Mouse (Mus musculus): ENCODE results near the gene Gtf2b. TPM values are rescaled to one million over a fixed set of nuclear protein-coding genes. Genes with fewer than 3 reads are reported as not detected.

The Gtf2b gene
- polyA plus RNA-seq, 1 experiment from 2014 or later: 82.9 TPM

DNA sequence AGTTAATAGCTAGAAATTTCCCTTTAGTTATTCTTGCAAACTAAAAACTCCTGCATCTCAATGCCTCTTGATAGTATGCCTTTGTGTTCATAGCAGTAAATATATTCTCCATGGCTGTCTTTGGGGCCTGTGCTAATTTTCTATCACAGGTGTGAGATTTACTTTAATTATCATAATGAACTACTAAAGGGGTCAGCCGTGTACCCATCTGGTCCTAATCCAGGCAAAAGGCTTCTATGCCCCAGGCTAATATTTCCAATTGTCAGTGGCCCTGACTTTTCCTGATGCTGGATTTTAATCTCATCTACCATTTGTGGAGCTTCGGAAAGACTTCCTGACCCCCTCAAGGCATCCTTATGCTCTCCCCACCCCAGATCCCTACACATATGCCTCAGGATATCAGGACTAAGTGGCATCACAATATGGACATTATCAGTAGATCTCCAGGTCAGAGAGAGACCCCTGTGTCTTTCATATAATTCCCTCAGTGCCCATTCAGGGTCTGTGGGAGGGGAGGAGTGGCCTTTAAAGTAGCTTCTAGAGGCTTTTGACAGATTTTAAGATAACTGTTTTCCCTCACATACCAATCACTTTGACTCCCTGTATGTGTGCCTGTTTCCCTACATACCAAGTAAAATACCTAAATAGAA, 21.7 kb downstream of the Gtf2b start:
- 82% methylated on average over 2 of the region's 2 CpGs for WGBS
- Histone ChIP-seq H3K27ac (ENCODE audit: low read length) (no peak overlapping the region), H3K9ac (replicated peaks; ENCODE audit: low read length) (no peak overlapping the region), H3K36me3 (ENCODE audit: insufficient read depth, low read length) (peaks cover 36% of the 10 kb centered on the region), H3K4me1 (ENCODE audit: insufficient read depth, low read length) (no peaks in the 10 kb centered on the region), H3K4me2 (replicated peaks; ENCODE audit: low read depth, low read length) (no peak overlapping the region), H3K9me3 (ENCODE audit: low read length) (no peaks in the 10 kb centered on the region), H3K27me3 (ENCODE audit: insufficient read depth, low read length) (no peaks in the 10 kb centered on the region), H3K4me3 (ENCODE audit: low read length) (no peak overlapping the region)
- no peak for ATAC-seq (ENCODE audit: low FRiP score, low TSS enrichment)

DNA sequence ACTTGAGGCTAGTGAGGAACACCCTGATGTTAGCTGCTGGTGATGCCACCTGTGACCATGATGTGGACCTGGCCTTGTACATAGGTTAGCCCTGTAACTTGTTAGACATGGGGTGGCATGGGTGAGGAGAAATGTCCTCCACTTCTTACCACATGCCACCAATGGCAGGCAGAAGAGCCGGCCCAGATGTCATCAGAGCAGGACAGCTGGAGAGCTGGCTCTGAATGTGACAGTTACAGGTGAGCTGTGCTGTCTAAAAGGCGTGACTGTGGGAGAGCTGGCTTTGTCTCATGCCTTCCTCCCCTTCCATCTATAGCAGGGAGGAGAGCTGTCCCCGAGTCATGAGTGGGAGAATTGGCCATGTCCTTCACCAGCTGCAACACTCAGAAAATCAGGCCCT, 30.7 kb downstream of the Gtf2b start:
- H3K27ac ChIP-seq (ENCODE audit: low read length): no peak overlapping the region
- no peak for ATAC-seq (ENCODE audit: low FRiP score, low TSS enrichment)
- H3K4me2 ChIP-seq (replicated peaks; ENCODE audit: low read depth, low read length): no peak overlapping the region
- no peaks in the 10 kb centered on the region for H3K27me3 ChIP-seq (ENCODE audit: insufficient read depth, low read length)
- no peak overlapping the region for H3K4me3 ChIP-seq (ENCODE audit: low read length)
- H3K36me3 ChIP-seq (ENCODE audit: insufficient read depth, low read length): peaks cover 34% of the 10 kb centered on the region
- H3K4me1 ChIP-seq (ENCODE audit: insufficient read depth, low read length): no peaks in the 10 kb centered on the region
- WGBS: 91% methylated on average over 3 of the region's 3 CpGs
- H3K9me3 ChIP-seq (ENCODE audit: low read length): no peaks in the 10 kb centered on the region
- no peak overlapping the region for H3K9ac ChIP-seq (replicated peaks; ENCODE audit: low read length)

DNA sequence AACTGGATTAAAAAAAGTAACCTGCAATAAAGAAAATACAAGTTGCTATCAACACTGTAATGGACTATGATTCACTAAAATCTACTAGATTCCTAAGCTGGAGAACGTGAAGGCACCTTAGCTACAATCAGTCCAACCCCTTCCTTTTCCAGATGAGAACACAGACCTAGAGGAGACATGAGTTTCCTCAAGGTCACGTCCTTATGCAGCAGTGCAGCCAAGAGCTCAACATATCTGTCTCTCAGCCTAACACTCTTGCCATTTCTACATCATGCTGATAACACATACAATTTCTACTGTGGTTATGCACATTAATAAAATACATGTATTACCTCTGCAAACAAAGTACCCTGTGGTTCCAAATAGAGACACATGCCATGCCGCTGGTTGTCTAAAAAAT, 46.7 kb downstream of the Gtf2b start:
- peaks cover 24% of the 10 kb centered on the region for H3K36me3 ChIP-seq (ENCODE audit: insufficient read depth, low read length)
- H3K27me3 ChIP-seq (ENCODE audit: insufficient read depth, low read length): no peaks in the 10 kb centered on the region
- H3K9ac ChIP-seq (replicated peaks; ENCODE audit: low read length): no peak overlapping the region
- no peaks in the 10 kb centered on the region for H3K4me1 ChIP-seq (ENCODE audit: insufficient read depth, low read length)
- WGBS: 91% methylated on average over 3 of the region's 3 CpGs
- no peak overlapping the region for H3K27ac ChIP-seq (ENCODE audit: low read length)
- ATAC-seq (ENCODE audit: low FRiP score, low TSS enrichment): no peak
- no peaks in the 10 kb centered on the region for H3K9me3 ChIP-seq (ENCODE audit: low read length)
- no peak overlapping the region for H3K4me2 ChIP-seq (replicated peaks; ENCODE audit: low read depth, low read length)
- H3K4me3 ChIP-seq (ENCODE audit: low read length): no peak overlapping the region

DNA sequence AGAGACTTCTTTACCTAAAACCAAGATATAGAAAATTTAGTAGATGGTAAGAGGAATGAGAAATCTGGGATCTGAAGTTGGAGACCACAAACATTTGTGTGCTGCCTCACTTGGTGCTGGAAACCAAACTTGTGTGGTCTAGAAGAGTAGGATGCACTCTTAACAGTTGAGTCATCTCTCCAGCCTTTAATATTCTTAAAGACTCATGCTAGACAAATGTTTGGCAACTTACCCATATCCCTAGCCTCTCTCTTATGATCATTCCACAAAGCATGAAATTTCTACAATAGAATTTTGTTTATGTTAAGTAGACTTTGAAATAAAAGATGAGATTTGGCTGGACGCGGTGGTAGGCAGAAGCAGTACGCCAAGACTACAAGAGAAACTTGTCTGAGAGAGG, 52.7 kb downstream of the Gtf2b start:
- Histone ChIP-seq H3K4me1 (ENCODE audit: insufficient read depth, low read length) (no peaks in the 10 kb centered on the region), H3K9ac (replicated peaks; ENCODE audit: low read length) (no peak overlapping the region), H3K27ac (ENCODE audit: low read length) (no peak overlapping the region), H3K4me2 (replicated peaks; ENCODE audit: low read depth, low read length) (no peak overlapping the region), H3K27me3 (ENCODE audit: insufficient read depth, low read length) (no peaks in the 10 kb centered on the region), H3K4me3 (ENCODE audit: low read length) (no peak overlapping the region), H3K9me3 (ENCODE audit: low read length) (no peaks in the 10 kb centered on the region), H3K36me3 (ENCODE audit: insufficient read depth, low read length) (peaks cover 13% of the 10 kb centered on the region)
- ATAC-seq (ENCODE audit: low FRiP score, low TSS enrichment): no peak
- WGBS: 95% methylated on average over 3 of the region's 3 CpGs

DNA sequence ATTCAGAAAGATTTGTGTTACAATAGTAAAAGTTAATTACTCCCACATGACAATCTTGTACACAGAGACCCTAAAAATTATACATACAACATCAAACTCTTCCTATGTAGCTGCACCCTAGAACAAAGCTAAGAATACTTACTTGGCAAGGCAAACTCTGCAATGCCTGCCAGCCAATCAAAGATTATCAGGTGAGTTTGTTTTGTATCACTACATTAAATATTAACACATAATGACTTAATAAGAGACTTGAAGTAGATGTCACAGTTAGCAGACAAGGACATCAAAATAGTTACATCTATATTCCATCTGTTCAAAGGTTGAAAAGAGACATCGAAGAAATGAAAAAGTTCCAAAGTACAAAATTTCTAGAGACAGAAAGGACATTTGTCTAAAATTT, 58.8 kb downstream of the Gtf2b start:
- Histone ChIP-seq H3K27ac (ENCODE audit: low read length) (no peak overlapping the region), H3K4me1 (ENCODE audit: insufficient read depth, low read length) (no peaks in the 10 kb centered on the region), H3K9ac (replicated peaks; ENCODE audit: low read length) (no peak overlapping the region), H3K9me3 (ENCODE audit: low read length) (no peaks in the 10 kb centered on the region), H3K4me2 (replicated peaks; ENCODE audit: low read depth, low read length) (no peak overlapping the region), H3K36me3 (ENCODE audit: insufficient read depth, low read length) (peaks cover 19% of the 10 kb centered on the region), H3K4me3 (ENCODE audit: low read length) (no peak overlapping the region), H3K27me3 (ENCODE audit: insufficient read depth, low read length) (no peaks in the 10 kb centered on the region)
- 90% methylated on average over 1 of the region's 1 CpGs for WGBS
- ATAC-seq (ENCODE audit: low FRiP score, low TSS enrichment): no peak

DNA sequence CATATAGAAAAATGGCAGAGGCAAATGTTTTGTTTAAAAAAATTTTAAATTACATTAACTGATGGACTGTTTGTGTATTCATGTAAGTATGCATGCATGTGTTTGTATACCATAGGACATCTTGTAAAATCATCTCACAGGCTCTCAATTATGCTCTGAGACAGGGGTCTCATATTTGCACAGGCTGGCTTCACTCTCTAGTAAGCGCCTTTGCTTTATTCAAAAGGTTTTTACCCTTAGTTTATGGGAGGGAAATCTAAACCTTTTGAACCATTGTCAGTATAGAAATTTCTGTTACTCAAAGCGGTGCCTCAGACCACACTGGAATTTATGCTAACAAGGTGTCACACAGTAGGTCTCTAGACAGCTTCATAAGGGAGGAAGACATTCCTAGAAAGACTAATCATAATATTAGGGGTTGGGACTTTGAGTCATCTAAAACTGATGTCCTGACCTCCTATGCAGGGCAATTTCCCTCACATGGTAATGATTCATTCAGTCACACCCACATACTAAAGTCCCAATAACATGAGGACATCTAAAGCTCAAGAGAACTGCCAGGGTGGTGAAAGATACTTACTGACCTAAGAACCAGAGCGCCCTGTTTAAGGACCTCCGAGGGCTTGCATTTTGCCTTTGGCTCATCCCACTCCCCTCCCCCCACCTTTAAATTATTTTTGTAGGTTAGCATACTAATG, 61.8 kb downstream of the Gtf2b start:
- no peak for ATAC-seq (ENCODE audit: low FRiP score, low TSS enrichment)

DNA sequence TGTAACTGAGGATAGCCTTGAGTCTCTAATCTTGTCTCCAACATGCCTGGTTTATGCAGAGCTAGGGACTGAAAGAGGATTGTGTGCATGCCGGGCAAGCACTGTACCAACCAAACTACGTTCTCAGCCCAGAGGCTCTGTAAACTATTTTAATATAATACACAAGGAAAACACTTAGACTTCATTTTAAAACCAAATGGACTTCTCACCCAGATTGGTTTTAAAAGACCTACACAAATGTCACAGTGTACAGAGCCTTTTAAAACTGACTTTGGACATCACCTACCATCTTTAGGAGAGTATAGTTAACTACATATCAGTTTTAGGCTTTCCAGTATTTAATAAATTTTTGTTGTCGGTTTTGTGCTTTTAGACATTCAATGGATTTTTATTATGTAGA, 68.1 kb downstream of the Gtf2b start:
- Histone ChIP-seq H3K27me3 (ENCODE audit: insufficient read depth, low read length) (no peaks in the 10 kb centered on the region), H3K9ac (replicated peaks; ENCODE audit: low read length) (no peak overlapping the region), H3K4me3 (ENCODE audit: low read length) (no peak overlapping the region), H3K36me3 (ENCODE audit: insufficient read depth, low read length) (peaks cover 11% of the 10 kb centered on the region; the same call in 1 of the 2 replicates), H3K27ac (ENCODE audit: low read length) (no peak overlapping the region), H3K4me1 (ENCODE audit: insufficient read depth, low read length) (peaks cover 7% of the 10 kb centered on the region), H3K9me3 (ENCODE audit: low read length) (no peaks in the 10 kb centered on the region), H3K4me2 (replicated peaks; ENCODE audit: low read depth, low read length) (no peak overlapping the region)
- ATAC-seq (ENCODE audit: low FRiP score, low TSS enrichment): no peak
- 92% methylated on average over 3 of the region's 3 CpGs for WGBS

More for the DNA sequence above, 61.8 kb downstream of the Gtf2b start:
- H3K4me1 ChIP-seq (ENCODE audit: insufficient read depth, low read length): no peaks in the 10 kb centered on the region
- 90% methylated on average over 4 of the region's 4 CpGs for WGBS
- peaks cover 15% of the 10 kb centered on the region for H3K36me3 ChIP-seq (ENCODE audit: insufficient read depth, low read length)
- H3K4me3 ChIP-seq (ENCODE audit: low read length): no peak overlapping the region
- no peaks in the 10 kb centered on the region for H3K27me3 ChIP-seq (ENCODE audit: insufficient read depth, low read length)
- H3K9ac ChIP-seq (replicated peaks; ENCODE audit: low read length): no peak overlapping the region
- no peak overlapping the region for H3K4me2 ChIP-seq (replicated peaks; ENCODE audit: low read depth, low read length)
- no peaks in the 10 kb centered on the region for H3K9me3 ChIP-seq (ENCODE audit: low read length)
- H3K27ac ChIP-seq (ENCODE audit: low read length): no peak overlapping the region

Other genes starting within 250 kb of the Gtf2b start
- 2.5 and 3.1 TPM in 2 replicates for gene Gbp7, start 234.7 kb upstream of the Gtf2b start, polyA plus RNA-seq (2015; fragmentation: Nextera tagmentation; extraction: Ambion mirVana)
- gene Gbp3, start 205.0 kb upstream of the Gtf2b start, polyA plus RNA-seq (2015; fragmentation: Nextera tagmentation; extraction: Ambion mirVana): 1.3 and 1.8 TPM in 2 replicates
- not detected in 2 replicates for gene Gbp2b, start 170.2 kb upstream of the Gtf2b start, polyA plus RNA-seq (2015; fragmentation: Nextera tagmentation; extraction: Ambion mirVana)
- 1.1 and 1.6 TPM in 2 replicates for gene Gbp2, start 144.4 kb upstream of the Gtf2b start, polyA plus RNA-seq (2015; fragmentation: Nextera tagmentation; extraction: Ambion mirVana)
- 24.6 and 28.0 TPM in 2 replicates for gene Kyat3, start 64.0 kb upstream of the Gtf2b start, polyA plus RNA-seq (2015; fragmentation: Nextera tagmentation; extraction: Ambion mirVana)
- gene Pkn2, start 117.0 kb downstream of the Gtf2b start, polyA plus RNA-seq (2015; fragmentation: Nextera tagmentation; extraction: Ambion mirVana): 34.6 and 39.5 TPM in 2 replicates